Mouse (Mus musculus) olfactory bulb, adult 2 months (tissue): ENCODE measurements around the gene Cygb.
"Not testable (repeated sequence)": the region's sequence is repeated elsewhere in the genome, so short reads cannot be mapped to it uniquely, and the experiment has no call there.

ENCODE experiments used
- CTCF ChIP-seq: fragments of 200-500 bp; IDR thresholded peaks from 2 replicates; pipeline ENCODE4 v1.5.1; 2012; ENCODE audit warnings: low read depth, mild to moderate bottlenecking, low read length, moderate library complexity; ENCODE audit not compliant: insufficient read depth
- POLR2A ChIP-seq: fragments of 200-500 bp; IDR thresholded peaks from 2 replicates; pipeline ENCODE4 v1.6.1; 2012; ENCODE audit warnings: mild to moderate bottlenecking, low read depth, low read length, moderate library complexity; ENCODE audit not compliant: insufficient read depth

DNA sequence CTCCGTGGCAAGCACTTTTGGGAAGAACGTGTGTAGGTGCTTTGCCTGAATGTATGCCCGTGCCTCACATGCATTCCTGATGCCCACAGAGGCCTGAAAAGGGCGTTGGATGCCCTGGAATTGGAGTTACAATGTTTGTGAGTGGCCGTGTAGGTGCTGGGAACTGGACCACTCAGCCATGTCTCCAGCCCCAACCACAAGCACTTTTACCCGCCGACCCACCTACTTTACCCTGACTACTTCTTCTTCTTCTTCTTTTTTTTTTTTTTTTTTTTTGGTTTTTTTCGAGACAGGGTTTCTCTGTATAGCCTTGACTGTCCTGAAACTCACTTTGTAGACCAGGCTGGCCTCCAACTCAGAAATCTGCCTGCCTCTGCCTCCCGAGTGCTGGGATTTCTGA is 42.9 kb downstream of the Cygb start:
- TF ChIP-seq POLR2A, CTCF: not testable (repeated sequence)
